ENCODE assay signal across 23 mouse cellular contexts in the genomic region with DNA sequence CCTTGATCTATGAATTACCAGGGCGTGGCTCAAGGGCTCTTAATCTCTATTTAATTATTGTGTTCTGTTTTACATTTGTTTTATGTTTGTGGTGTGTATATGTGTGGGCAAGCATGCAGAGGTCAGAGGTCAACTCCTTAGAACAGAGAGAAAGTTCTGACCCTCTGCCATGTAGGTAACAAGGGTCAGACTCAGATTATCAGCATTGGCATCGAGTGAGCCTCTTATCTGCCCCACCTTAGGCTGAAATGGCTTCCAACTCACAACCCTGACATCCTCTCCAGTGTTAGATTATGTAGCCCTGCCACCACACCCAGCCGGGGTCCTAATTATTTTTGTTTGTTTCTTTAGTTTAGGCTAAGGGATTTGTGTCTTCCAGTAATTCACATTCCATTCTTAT.
"Had no signal": no experiment of that assay in that cellular context is flagged by ENCODE, and none has a peak within 500 bp of the region (broad histone marks: within the 10 kb centered on the region; RNA-seq: fewer than 3 reads in every experiment).

No protein-coding gene starts in this region.

- H3K27me3 ChIP-seq: hindbrain, embryonic 15.5 days had no signal

- ATAC-seq: hindbrain, postnatal 0 days had no signal

- DNase-seq: gastrocnemius, adult 2 months; gastrocnemius, postnatal 14 days; gastrocnemius, postnatal 36 days; heart, adult 11 months; heart, adult 2 months; heart, postnatal 14 days; heart, postnatal 36 days; kidney, adult 18-20 months; kidney, adult 8-10 months; kidney, postnatal 10 days; kidney, postnatal 25 days; kidney, postnatal 4 days; liver, embryonic 13.5 days had no signal

- H3K27ac ChIP-seq: gastrocnemius, adult 2 months; heart, adult 2 months; heart, embryonic 13.5 days; heart, embryonic 15.5 days; hindbrain, embryonic 13.5 days; hindbrain, embryonic 15.5 days; hindbrain, postnatal 0 days; layer of hippocampus, adult 2 months; left cerebral cortex, adult 2 months; limb, embryonic 10.5 days; limb, embryonic 12.5 days; liver, embryonic 13.5 days; liver, embryonic 15.5 days had no signal

- H3K4me1 ChIP-seq: heart, embryonic 13.5 days; heart, embryonic 15.5 days; hindbrain, embryonic 13.5 days; hindbrain, embryonic 15.5 days; limb, embryonic 10.5 days; limb, embryonic 12.5 days had no signal

- H3K4me3 ChIP-seq: gastrocnemius, adult 2 months; heart, adult 2 months; heart, embryonic 13.5 days; heart, embryonic 15.5 days; hindbrain, embryonic 13.5 days; hindbrain, embryonic 15.5 days; layer of hippocampus, adult 2 months; left cerebral cortex, adult 2 months; limb, embryonic 10.5 days; limb, embryonic 12.5 days; liver, embryonic 13.5 days; liver, embryonic 15.5 days had no signal

- H3K9ac ChIP-seq: heart, embryonic 13.5 days; heart, embryonic 15.5 days; hindbrain, embryonic 13.5 days; hindbrain, embryonic 15.5 days; limb, embryonic 12.5 days; liver, embryonic 13.5 days; liver, embryonic 15.5 days had no signal

- H3K36me3 ChIP-seq: heart, embryonic 13.5 days; heart, embryonic 15.5 days; hindbrain, embryonic 13.5 days; hindbrain, embryonic 15.5 days; limb, embryonic 10.5 days; limb, embryonic 12.5 days; liver, embryonic 13.5 days; liver, embryonic 15.5 days had no signal
